Mouse (Mus musculus) forebrain, embryonic 15.5 days (tissue): ENCODE results near the gene Plscr4. TPM values are rescaled to one million over a fixed set of nuclear protein-coding genes. Genes with fewer than 3 reads are reported as not detected.
A peak's percentile ranks its signal among the peaks of the same experiment; 100 is the strongest.

Experiments used
- ATAC-seq: fragments of 200-750 bp; cut with Nextera tagmentation; replicated peaks from 2 replicates; pipeline ENCODE4 v1.8.0; 2017; ENCODE audit warnings: mild to moderate bottlenecking, moderate TSS enrichment, moderate library complexity
- H3K27ac ChIP-seq: fragments of 300-500 bp; sonication (generic); replicated peaks from 2 replicates; pipeline ENCODE4 v1.5.1; 2015; ENCODE audit warnings: mild to moderate bottlenecking, inconsistent platforms
- H3K27me3 ChIP-seq: fragments of 300-500 bp; sonication (generic); 2 replicates; pipeline ENCODE4 v1.6.1; 2015; ENCODE audit warnings: inconsistent platforms
- H3K36me3 ChIP-seq: fragments of 300-500 bp; sonication (generic); 2 replicates; pipeline ENCODE4 v1.6.1; 2015; ENCODE audit warnings: mild to moderate bottlenecking, inconsistent platforms
- H3K4me1 ChIP-seq: fragments of 300-500 bp; sonication (generic); 2 replicates; pipeline ENCODE4 v1.6.1; 2015; ENCODE audit warnings: inconsistent platforms
- H3K4me2 ChIP-seq: fragments of 300-500 bp; sonication (generic); replicated peaks from 2 replicates; pipeline ENCODE4 v1.6.1; 2015; ENCODE audit warnings: mild to moderate bottlenecking, inconsistent platforms
- H3K4me3 ChIP-seq: fragments of 300-500 bp; sonication (generic); 2 replicates; pipeline ENCODE4 v1.5.1; 2015; ENCODE audit warnings: mild to moderate bottlenecking, inconsistent platforms
- H3K9ac ChIP-seq: fragments of 300-500 bp; sonication (generic); replicated peaks from 2 replicates; pipeline ENCODE4 v1.6.1; 2015; ENCODE audit warnings: mild to moderate bottlenecking, inconsistent platforms
- H3K9me3 ChIP-seq: fragments of 300-500 bp; sonication (generic); 2 replicates; pipeline ENCODE4 v1.6.1; 2016; ENCODE audit warnings: inconsistent platforms
- WGBS: fragments of 180-500 bp; shearing (Covaris S2); methylation state at CpG from one replicate; pipeline ENCODE4 v1.1.7; 2015; ENCODE audit warnings: mixed read lengths; 5-methylcytosine and 5-hydroxymethylcytosine counted together
- polyA plus RNA-seq: library from polyadenylated mRNA; unstranded; fragments of >200 nt; fragmentation: Nextera tagmentation; extraction: Ambion mirVana; gene quantifications from 2 replicates; pipeline ENCODE4 v1.2.1, GENCODE M21; 2015

The Plscr4 gene
- polyA plus RNA-seq, 1 experiment from 2014 or later: 1.3 TPM

- Histone ChIP-seq H3K4me1 (no peaks in the 10 kb centered on the region), H3K4me3 (no peak overlapping the region), H3K9me3 (no peaks in the 10 kb centered on the region), H3K9ac (no peak overlapping the region), H3K4me2 (no peak overlapping the region), H3K27me3 (no peaks in the 10 kb centered on the region), H3K27ac (no peak overlapping the region), H3K36me3 (no peaks in the 10 kb centered on the region)
- ATAC-seq: no peak
- WGBS: 96% methylated on average over 2 of the region's 2 CpGs
These were observed 16.0 kb downstream of the Plscr4 start for GRCm38 (mm10) chr9:92473178-92473577.

GRCm38 (mm10) chr9:92474244-92474643 is 17.1 kb downstream of the Plscr4 start:
- H3K9ac ChIP-seq: no peak overlapping the region
- H3K4me1 ChIP-seq: no peaks in the 10 kb centered on the region
- no peak overlapping the region for H3K4me2 ChIP-seq
- no peaks in the 10 kb centered on the region for H3K27me3 ChIP-seq
- H3K4me3 ChIP-seq: no peak overlapping the region
- no peaks in the 10 kb centered on the region for H3K9me3 ChIP-seq
- no peak for ATAC-seq
- H3K27ac ChIP-seq: no peak overlapping the region
- H3K36me3 ChIP-seq: no peaks in the 10 kb centered on the region
- 91% methylated on average over 1 of the region's 1 CpGs for WGBS

- H3K4me3 ChIP-seq: no peak overlapping the region
- no peak overlapping the region for H3K9ac ChIP-seq
- ATAC-seq: no peak
- no peaks in the 10 kb centered on the region for H3K36me3 ChIP-seq
- no peaks in the 10 kb centered on the region for H3K9me3 ChIP-seq
- 91% methylated on average over 2 of the region's 2 CpGs for WGBS
- no peak overlapping the region for H3K4me2 ChIP-seq
- no peak overlapping the region for H3K27ac ChIP-seq
- H3K27me3 ChIP-seq: no peaks in the 10 kb centered on the region
- no peaks in the 10 kb centered on the region for H3K4me1 ChIP-seq
These were observed 24.5 kb downstream of the Plscr4 start for GRCm38 (mm10) chr9:92481663-92482062.

- Histone ChIP-seq H3K27ac (no peak overlapping the region), H3K36me3 (no peaks in the 10 kb centered on the region), H3K9ac (no peak overlapping the region), H3K4me1 (no peaks in the 10 kb centered on the region), H3K4me2 (no peak overlapping the region), H3K27me3 (no peaks in the 10 kb centered on the region), H3K4me3 (no peak overlapping the region), H3K9me3 (no peaks in the 10 kb centered on the region)
- 93% methylated on average over 4 of the region's 4 CpGs for WGBS
- ATAC-seq: no peak
These were observed 25.4 kb downstream of the Plscr4 start for GRCm38 (mm10) chr9:92482551-92482950.

- no peaks in the 10 kb centered on the region for H3K9me3 ChIP-seq
- no peak for ATAC-seq
- 88% methylated on average over 7 of the region's 7 CpGs for WGBS
- no peaks in the 10 kb centered on the region for H3K4me1 ChIP-seq
- H3K27me3 ChIP-seq: no peaks in the 10 kb centered on the region
- no peak overlapping the region for H3K9ac ChIP-seq
- H3K4me3 ChIP-seq: no peak overlapping the region
- H3K36me3 ChIP-seq: no peaks in the 10 kb centered on the region
- H3K27ac ChIP-seq: no peak overlapping the region
- H3K4me2 ChIP-seq: no peak overlapping the region
These were observed 27.6 kb downstream of the Plscr4 start for GRCm38 (mm10) chr9:92484710-92485267.

GRCm38 (mm10) chr9:92489857-92490256 is 32.7 kb downstream of the Plscr4 start:
- no peak for ATAC-seq
- 78% methylated on average over 7 of the region's 7 CpGs for WGBS
- no peaks in the 10 kb centered on the region for H3K9me3 ChIP-seq
- no peak overlapping the region for H3K27ac ChIP-seq
- no peak overlapping the region for H3K4me2 ChIP-seq
- no peaks in the 10 kb centered on the region for H3K27me3 ChIP-seq
- H3K9ac ChIP-seq: no peak overlapping the region
- H3K4me3 ChIP-seq: no peak overlapping the region
- no peaks in the 10 kb centered on the region for H3K36me3 ChIP-seq
- H3K4me1 ChIP-seq: no peaks in the 10 kb centered on the region

GRCm38 (mm10) chr9:92490319-92490718 is 33.1 kb downstream of the Plscr4 start:
- Histone ChIP-seq H3K4me2 (no peak overlapping the region), H3K9me3 (no peaks in the 10 kb centered on the region), H3K27me3 (no peaks in the 10 kb centered on the region), H3K9ac (no peak overlapping the region), H3K4me1 (no peaks in the 10 kb centered on the region), H3K4me3 (no peak overlapping the region), H3K36me3 (no peaks in the 10 kb centered on the region), H3K27ac (no peak overlapping the region)
- WGBS: 51% methylated on average over 3 of the region's 3 CpGs
- ATAC-seq: no peak

GRCm38 (mm10) chr9:92491274-92491673 is 34.1 kb downstream of the Plscr4 start:
- WGBS: 80% methylated on average over 2 of the region's 2 CpGs
- no peak overlapping the region for H3K4me3 ChIP-seq
- no peaks in the 10 kb centered on the region for H3K4me1 ChIP-seq
- no peaks in the 10 kb centered on the region for H3K36me3 ChIP-seq
- H3K27ac ChIP-seq: no peak overlapping the region
- ATAC-seq: no peak
- no peaks in the 10 kb centered on the region for H3K9me3 ChIP-seq
- H3K9ac ChIP-seq: no peak overlapping the region
- H3K27me3 ChIP-seq: no peaks in the 10 kb centered on the region
- H3K4me2 ChIP-seq: no peak overlapping the region

GRCm38 (mm10) chr9:92499710-92500410 is 42.7 kb downstream of the Plscr4 start:
- Histone ChIP-seq H3K9me3 (no peaks in the 10 kb centered on the region), H3K9ac (no peak overlapping the region), H3K36me3 (no peaks in the 10 kb centered on the region), H3K4me1 (no peaks in the 10 kb centered on the region), H3K4me2 (no peak overlapping the region), H3K4me3 (no peak overlapping the region), H3K27me3 (no peaks in the 10 kb centered on the region), H3K27ac (no peak overlapping the region)
- ATAC-seq: peak; percentile 87
- WGBS: 38% methylated on average over 12 of the region's 12 CpGs

- Histone ChIP-seq H3K27me3 (no peaks in the 10 kb centered on the region), H3K4me2 (no peak overlapping the region), H3K9ac (no peak overlapping the region), H3K4me1 (no peaks in the 10 kb centered on the region), H3K27ac (no peak overlapping the region), H3K36me3 (no peaks in the 10 kb centered on the region), H3K4me3 (no peak overlapping the region), H3K9me3 (no peaks in the 10 kb centered on the region)
- no peak for ATAC-seq
- WGBS: 84% methylated on average over 3 of the region's 3 CpGs
These were observed 47.1 kb downstream of the Plscr4 start for GRCm38 (mm10) chr9:92504256-92504655.

- Histone ChIP-seq H3K27me3 (no peaks in the 10 kb centered on the region), H3K4me3 (no peak overlapping the region), H3K36me3 (no peaks in the 10 kb centered on the region), H3K4me2 (no peak overlapping the region), H3K9ac (no peak overlapping the region), H3K27ac (no peak overlapping the region), H3K4me1 (no peaks in the 10 kb centered on the region), H3K9me3 (no peaks in the 10 kb centered on the region)
- no peak for ATAC-seq
- WGBS: 71% methylated on average over 1 of the region's 1 CpGs
These were observed 47.7 kb downstream of the Plscr4 start for GRCm38 (mm10) chr9:92504889-92505288.

- no peaks in the 10 kb centered on the region for H3K36me3 ChIP-seq
- no peaks in the 10 kb centered on the region for H3K9me3 ChIP-seq
- no peaks in the 10 kb centered on the region for H3K27me3 ChIP-seq
- no peak overlapping the region for H3K4me2 ChIP-seq
- H3K27ac ChIP-seq: no peak overlapping the region
- H3K9ac ChIP-seq: no peak overlapping the region
- no peak for ATAC-seq
- H3K4me1 ChIP-seq: no peaks in the 10 kb centered on the region
- H3K4me3 ChIP-seq: no peak overlapping the region
These were observed 54.5 kb downstream of the Plscr4 start for GRCm38 (mm10) chr9:92511696-92512095.

GRCm38 (mm10) chr9:92517036-92517435 is 59.9 kb downstream of the Plscr4 start:
- no peak for ATAC-seq
- Histone ChIP-seq H3K4me3 (no peak overlapping the region), H3K9ac (no peak overlapping the region), H3K27ac (no peak overlapping the region), H3K27me3 (no peaks in the 10 kb centered on the region), H3K9me3 (0 out of 2 replicates have a peak, but pooled peaks cover 5% of the 10 kb centered on the region), H3K4me2 (no peak overlapping the region), H3K36me3 (no peaks in the 10 kb centered on the region), H3K4me1 (no peaks in the 10 kb centered on the region)
- WGBS: 97% methylated on average over 12 of the region's 12 CpGs
